Mouse (Mus musculus) adrenal gland (tissue): ENCODE measurements around the gene Nomo1.

ENCODE experiments used
- intact Hi-C: fragments of 180-260 bp; cut with DNase I; formaldehyde crosslinking; loops from one replicate; pipeline ENCODE4 v1.15.1; 2025

The Nomo1 gene

DNA sequence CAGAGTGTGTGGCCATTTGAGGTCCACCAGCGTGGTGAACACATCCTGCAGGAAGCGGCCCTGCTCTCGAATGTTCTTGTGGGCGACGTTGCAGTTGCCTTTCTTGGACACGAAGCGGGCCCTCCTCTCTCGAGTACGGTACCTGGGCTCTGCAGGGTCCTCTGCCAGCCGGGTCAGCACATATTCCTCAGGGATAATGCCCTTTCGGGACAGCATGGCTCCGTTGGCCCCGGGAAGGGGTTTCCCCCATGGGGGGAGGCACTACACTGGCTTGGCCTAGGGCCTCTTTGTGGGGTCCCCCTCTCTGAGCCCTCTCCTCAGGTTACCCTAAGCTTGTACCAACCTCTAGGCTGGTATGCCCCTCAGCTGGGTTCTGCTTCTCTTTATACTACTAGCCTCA is 66.2 kb downstream of the Nomo1 start:
- intact Hi-C loops = no loop called here

DNA sequence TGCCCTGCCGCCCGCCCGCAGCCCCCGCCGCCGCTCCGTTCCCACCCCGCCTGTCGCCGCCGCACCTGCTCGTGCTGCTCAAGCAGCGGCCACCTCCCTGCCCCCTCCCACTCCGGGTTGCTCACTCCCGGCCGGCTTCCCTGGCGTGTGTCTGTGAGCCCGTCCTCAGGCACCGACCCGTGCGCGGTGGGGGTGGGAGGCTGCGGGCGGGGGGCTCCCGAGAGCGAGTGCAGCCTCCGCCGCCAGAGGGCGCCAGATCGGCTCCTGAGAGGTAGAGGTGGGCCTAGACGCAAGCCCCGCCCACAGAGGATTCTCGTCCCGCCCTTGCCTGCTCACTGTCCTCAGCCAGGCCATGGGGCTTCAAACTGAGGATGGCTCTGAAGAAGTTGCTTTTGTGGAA is 67.1 kb downstream of the Nomo1 start, which contains the start of gene Kcnj11:
Kcnj11 (minus strand) TSS at position 202 of the 400 bp plus-strand sequence.
- intact Hi-C loops = no loop called here

DNA sequence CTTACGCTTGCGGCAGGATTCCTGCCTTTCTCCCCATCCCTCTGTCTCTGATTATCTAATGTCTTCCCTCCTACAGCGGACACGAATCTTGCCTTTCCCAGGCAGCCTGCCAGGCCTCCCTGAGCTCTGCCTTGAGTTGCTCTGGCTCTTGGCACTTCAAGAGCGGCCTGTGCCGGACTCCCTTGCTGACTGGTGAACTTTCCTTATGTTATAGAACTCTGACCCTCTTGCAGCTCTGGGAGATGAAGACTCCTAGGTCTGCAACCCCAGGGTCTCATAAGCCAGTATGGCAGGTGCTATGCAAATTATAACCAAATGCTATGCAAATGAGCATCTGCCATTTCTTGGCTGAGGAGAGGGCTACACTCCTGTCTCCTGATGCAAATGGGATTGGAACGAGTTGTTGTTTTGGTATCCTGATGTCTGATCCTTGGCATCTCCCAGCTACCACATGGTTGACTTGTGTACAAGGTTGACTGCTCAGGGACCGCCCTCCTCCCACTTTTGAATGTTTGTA is 69.6 kb downstream of the Nomo1 start:
- intact Hi-C loops = no loop called here

DNA sequence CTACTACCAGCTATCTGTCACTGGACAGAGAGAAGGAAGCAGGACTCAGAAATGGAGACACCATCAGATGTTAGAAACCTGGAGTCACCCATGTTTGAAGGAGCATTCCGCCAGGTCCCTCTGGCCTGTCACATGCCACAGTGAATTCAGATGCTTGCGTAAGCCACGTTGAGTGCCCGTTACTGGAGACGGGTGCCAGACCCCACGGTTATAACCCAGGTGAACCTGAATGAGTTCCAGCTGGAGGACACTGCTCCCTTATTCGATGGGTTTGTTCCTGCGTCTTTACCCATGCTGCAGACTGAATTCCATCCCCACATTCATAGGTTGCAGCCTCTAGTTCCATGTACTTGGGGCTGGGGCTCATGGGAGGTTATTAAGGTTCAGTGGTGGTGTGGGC is 70.3 kb downstream of the Nomo1 start:
- intact Hi-C loops = no loop called here

DNA sequence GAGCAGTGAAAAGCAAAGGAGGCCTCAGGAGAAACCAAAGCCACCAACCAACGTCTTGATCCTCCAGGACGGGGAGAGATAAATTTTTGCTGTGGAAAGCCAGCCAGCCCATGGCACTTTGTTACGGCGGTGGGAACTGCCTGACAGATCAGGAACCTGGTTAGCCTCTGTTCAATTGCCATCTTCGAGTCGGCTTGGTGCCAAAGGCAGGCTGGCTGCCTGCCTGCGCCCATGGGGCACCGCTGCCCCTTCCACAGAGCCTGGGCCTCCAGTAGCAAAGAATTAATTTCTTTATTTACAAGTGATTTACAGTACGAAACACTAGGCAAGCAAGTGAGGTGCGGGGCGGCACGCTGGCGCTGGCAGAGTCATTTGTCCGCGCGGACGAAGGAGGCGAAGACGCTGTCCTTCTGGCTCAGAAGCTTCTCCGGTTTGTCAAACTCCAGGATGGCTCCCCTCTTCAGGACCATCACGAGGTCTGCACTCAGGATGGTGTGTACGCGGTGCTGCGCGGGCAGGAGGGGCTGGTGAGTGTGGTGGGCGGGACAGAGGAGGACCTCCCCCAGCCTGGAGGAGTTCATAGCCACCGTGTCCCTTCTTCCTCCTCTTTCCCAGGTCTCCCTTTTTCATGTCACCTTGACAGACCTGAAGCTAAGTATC is 70.9 kb downstream of the Nomo1 start:
- intact Hi-C loops = no loop called here

DNA sequence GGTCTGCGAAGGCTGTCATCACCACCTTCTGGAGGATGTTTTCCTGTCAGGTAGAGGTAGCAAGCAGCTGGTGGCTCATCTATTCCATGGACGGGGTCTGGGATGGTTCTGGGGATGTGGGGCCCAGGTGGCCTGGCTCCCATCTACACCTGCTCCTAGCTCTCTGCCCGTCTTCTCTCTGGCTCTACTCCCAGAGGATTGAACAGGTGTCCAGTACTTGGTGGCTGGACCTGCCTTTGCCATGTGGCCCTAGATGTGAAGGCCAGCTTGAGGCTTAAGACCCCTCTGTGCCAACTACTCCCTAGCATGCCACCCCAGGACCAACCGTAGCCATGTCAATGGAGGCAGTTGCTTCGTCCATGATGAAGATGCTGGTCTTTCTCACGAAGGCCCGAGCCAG is 72.0 kb downstream of the Nomo1 start:
- intact Hi-C loops = no loop called here

DNA sequence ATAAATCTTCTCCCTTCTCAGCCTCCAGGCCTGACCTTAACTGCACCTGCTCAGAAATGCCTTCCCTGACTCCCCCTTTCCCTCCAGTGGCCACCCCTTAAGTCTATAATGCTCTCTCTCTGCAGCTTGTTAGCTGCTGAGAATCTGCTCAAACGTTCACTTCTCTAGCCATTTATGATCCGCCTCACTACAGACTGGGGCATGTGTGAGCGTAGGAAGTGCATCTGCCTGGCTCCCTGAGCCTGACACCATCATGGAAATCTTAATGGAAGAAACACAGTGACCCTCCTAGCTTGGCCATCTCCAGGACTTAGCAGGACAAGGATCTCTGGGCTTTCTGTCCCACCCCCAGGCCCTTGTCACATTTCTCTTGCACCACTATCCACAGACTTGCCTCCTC is 76.6 kb downstream of the Nomo1 start:
- intact Hi-C loops = no loop called here

DNA sequence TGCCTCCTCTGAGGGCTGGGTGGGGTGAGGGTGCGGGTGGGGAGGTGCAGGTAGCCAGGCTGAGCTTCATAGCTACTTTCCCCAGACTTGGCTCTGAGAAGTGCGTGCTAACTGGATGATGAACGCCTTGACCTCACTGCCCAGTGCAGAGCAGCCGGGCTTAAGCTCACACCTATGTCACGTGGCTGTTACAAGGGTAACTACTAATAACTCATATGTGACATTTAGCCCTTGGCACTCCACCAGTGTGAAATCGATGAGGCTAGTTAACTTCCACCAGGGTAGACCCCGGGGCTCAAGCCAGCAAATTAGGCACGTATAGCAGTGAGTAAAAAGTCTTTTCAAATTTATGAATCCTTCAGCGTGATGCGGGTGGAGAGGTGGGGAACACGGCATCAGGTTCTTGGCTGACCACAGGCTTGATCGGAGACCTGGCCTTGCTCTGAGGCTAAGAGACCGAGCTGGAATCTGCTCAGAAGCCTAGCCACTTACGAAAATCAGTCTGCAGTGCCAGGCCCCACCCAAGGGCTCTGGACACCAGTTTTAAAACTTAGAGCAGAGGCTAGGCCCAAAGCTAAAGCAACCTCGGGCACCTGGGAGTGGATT is 77.8 kb downstream of the Nomo1 start:
- intact Hi-C loops = no loop called here

DNA sequence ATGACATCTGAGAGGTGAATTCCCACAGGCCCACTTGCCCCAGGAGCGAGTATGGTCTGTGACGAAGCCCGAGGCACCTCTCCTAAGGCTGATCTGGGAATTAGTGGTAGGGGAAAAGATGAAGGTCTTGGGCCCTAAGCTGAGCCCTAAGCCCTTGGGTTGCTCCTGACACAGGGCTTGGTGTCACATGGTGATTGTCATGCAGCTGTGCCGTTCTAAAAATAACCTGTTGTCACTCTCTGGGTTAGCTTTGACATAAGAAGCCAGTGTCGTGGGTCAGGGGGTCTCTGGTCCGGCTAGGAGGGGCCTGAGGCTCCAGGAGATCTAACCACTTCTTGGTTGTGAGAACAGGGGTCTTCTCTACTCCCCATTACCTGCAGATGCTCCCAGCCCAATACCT is 78.4 kb downstream of the Nomo1 start:
- intact Hi-C loops = no loop called here

DNA sequence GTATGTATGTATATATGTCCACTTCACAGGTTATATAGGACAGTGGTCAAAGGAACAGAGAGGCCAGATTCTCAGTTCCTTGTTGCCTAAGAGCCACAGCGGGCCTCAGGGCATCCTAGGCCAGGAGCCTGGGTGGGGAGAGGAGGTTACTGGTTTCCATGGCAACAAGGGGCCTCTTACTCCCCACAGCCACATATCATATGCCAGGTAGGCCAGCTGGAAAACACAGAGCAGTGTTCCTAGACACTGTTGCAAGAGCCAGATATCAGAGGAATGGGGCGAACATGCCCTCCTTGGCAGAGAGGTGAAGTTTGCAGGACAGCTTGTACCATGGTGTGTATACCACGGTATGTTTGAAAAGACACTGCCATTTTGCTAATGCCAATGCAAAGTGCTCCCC is 79.9 kb downstream of the Nomo1 start:
- intact Hi-C loops = no loop called here

DNA sequence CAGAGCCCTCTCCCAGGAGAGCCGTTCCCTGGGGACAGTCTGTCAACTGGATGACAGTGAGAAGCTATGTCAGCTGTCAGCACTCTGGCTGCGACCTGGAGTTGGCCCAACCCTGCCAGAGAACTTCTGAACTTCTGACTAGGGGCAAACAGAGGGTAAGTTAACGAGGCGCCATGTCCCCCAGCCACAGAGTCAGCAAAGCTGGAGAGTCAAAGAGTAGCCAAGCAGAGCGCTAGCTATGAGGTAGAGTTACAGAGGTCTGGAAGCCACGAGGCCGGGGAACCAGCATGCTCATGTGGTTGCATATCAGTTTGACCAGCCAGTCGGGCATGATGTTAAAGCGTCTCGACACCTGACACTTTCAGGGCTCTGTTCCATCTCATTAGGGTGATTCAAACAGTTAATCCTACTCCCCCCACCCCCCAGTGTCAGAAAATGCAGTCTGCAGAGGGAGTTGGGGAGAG is 82.7 kb downstream of the Nomo1 start:
- intact Hi-C loops = no loop called here

DNA sequence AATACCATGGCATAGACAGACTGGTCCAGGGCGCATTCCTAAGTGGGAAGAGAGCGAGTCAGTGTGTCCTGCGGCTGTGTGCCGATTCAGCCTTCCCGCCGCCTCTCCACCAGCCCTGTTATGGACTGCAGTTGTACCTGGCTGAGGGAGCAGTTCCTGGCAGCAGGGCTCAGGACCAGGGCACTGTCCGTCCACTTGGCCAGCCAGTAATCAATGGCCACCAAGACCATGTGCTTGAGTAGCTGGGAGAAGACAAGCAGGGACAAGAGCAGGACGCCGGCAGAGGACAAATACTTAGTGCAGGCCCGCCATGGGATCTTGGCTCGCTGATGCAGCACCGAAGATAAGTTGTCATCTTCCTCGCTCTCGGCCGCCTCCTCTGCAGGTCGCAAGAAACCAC is 83.5 kb downstream of the Nomo1 start:
- intact Hi-C loops = no loop called here

DNA sequence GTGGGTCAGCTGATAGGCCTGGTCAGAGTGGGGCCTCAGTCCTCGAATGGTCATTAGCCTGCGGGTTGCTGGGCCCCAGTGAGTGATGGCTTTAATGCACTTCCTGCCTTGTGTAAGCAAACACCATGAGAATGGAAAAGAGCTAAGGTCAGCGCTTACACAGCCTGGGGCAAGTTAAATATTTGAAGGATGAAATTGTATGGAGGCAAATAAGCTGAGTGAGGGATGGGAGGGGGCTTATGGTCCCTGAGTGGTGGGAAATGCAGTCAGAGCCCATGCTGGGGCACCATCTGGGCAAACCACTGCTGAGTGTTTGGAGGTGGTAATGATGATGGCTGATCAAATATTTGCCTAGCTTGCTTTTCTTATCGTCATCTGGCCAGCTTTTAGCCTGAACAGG is 89.5 kb downstream of the Nomo1 start:
- intact Hi-C loops = no loop called here

DNA sequence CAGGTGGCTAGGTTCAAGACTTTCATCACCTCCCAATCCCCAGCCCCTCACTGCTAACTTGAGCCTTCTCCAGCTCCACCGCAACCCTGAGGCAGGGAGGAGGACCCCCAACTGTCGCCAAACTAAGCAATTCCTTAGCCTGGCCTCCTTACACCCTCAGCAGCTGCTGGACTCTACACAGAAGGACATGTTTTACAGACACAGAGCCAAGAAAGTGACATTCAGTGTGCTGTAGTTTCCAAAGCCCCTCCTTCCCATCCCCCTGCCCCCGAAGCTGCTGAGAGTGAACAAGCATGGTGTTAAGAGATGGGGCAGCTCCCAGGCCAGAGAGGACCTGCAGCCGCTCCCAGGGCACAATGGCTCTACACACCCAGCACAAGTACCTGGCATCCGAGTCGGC is 91.0 kb downstream of the Nomo1 start:
- intact Hi-C loops = no loop called here

DNA sequence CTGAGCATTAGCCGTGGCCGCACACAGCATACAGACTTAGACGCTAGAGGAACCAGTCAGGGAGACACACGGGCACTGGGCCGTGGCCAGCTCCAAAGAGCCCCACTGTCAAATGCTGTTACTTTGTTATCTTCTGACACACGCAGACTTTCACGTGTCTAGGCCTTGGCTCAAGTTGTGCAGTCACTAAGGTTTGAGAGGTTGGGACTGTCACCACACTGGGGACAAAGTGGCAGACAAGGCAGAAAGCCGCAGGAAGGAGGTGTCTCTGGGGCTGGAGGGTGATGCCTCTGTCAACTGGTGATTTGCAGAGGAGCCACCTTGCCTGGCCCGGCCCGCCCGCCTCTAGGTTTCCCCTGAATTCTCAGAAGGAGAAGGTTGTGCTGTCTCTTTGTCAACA is 91.8 kb downstream of the Nomo1 start:
- intact Hi-C loops = no loop called here

DNA sequence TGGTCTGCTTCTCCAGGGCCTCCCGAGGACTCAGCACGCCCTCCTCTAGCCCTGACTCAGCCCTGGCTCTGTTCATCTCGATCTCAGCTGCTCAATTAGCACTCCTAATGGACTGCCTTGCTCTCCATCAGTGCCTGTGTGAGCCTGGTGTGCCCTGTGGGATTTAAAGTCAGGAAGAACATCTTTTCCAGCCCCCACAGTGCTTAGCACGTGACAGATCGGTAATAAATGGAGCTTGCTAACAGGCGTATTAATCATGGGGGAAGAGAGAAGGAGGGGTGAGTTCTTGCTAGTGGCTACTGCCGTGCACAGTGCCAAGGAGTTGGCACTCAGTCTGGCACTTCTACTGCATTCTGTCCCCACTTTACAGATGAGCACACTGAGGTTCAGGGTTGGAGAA is 94.7 kb downstream of the Nomo1 start:
- intact Hi-C loops = no loop called here

DNA sequence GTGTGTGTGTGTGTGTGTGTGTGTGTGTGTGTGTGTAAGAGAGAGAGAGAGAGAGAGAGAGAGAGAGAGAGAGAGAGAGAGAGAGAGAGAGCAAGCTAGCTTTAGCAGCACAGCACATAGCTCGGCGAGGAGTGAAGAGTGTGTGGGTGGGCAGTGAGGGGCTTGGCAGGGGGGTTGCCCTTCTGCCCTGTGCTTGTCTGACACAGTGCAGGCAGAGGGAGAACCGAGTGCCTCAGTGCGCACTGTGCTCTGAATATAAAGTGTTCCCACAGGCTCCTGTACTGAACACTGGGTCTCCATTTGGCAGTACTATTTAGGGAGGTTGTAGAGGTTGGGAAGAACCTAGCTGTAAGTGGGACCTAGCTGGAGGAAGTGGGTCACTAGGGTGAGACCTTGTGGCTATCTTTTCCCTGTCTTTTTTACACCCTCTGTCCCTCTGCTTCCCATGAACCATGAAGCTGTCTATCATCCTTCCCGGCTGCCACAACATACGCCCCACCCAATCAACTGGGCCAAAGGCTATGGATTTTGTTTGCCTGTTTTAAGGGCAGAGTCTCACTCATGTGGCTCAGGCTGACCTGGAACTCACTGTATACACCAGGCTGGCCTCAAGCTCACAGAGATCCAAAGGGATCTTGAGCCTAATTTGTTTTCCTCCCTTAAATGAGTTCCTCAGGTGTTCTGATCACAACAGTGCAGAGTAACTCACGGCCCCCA is 96.1 kb downstream of the Nomo1 start:
- intact Hi-C loops = no loop called here

DNA sequence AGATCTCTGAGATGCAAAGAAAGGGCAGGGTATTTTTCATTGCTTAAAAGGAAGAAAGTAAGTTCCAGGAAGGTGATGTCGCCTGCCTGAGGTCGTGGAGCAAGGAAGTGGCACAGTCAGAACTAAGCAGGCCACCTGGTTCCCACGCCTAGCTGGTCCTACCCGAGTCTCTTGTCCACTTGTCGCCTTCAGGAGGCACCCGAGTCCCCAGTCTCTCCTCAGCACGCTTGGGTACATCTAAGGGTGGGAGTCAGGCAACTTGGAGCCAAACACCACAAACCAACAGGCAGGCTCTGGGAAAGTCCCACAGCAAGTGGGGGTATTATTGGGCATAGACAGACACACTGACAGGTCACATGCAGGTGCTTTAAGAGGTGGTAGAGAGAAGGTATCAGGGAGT is 97.2 kb downstream of the Nomo1 start:
- intact Hi-C loops = no loop called here

DNA sequence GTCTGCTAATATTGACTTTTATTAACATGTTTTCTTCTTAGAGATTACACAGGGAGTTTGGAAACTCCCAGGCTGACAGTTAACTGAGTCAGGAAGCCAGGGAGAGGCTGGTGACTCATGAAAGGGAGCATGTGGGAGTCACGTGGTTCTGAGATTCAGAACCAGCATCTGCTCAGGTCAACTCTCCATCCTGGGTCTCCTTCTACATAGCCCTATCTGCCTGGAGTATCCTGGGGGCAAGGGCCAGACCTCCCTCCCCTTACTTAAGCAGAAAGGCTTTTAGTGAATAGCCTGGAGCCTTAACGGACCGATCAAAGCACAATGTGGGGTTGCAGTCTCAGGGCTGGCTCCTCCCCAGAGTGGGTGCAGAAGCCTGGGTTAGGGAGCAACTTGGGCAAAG is 97.8 kb downstream of the Nomo1 start:
- intact Hi-C loops = no loop called here

DNA sequence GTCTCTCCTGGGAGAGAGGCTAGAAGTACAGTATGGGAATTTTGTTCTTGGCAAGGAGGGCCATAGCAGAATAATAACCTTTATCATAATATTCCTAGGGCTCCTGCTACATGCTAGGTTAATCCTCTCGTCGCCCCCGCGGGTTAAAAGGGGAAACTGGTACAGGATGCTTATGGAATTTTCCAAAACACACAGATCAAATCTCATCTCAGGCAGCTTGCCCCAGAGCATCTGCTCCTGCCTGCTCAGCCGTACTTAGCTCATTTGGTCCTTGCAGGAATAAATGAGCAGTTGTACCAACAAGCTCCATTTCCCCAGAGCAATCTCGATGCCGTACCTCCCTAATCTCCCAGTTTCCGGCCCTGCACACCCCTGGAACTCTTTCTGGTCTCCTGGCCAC is 98.3 kb downstream of the Nomo1 start:
- intact Hi-C loops = no loop called here

DNA sequence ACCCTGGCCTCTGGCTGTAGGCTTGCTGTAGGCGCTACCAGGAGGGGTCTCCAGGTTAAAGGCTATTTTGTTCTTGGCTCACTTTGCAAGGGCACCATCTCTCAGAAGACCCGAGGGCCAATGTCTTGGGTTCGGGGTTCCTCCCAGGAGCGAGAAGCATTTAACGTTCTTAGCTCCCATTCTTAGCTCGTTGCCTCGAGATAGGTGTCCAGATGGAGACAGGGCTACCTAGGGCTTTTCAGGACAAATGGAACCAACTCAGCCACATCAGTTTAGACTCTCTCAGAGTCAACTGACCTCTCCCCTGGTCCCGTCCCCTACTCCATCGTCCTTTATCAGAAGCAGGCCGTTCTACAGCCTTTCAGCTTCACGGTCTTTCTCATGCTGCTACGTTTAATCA is 98.7 kb downstream of the Nomo1 start:
- intact Hi-C loops = no loop called here
